Mouse (Mus musculus) intestine, embryonic 15.5 days (tissue): Measurements from ENCODE around the gene Tmprss12. TPM values are rescaled to one million over a fixed set of nuclear protein-coding genes. Genes with fewer than 3 reads are reported as not detected.
"Not testable (repeated sequence)": the region's sequence is repeated elsewhere in the genome, so short reads cannot be mapped to it uniquely, and the experiment has no call there.

Experiments used
- ATAC-seq: fragments of 200-750 bp; cut with Nextera tagmentation; 2 replicates; pipeline ENCODE4 v1.8.0; 2017; ENCODE audit warnings: moderate TSS enrichment, moderate library complexity
- H3K27ac ChIP-seq: fragments of 300-500 bp; sonication (generic); 2 replicates; pipeline ENCODE4 v1.5.1; 2015; ENCODE audit warnings: mild to moderate bottlenecking, inconsistent platforms
- H3K27me3 ChIP-seq: fragments of 300-500 bp; sonication (generic); replicated peaks from 2 replicates; pipeline ENCODE4 v1.6.1; 2015; ENCODE audit warnings: inconsistent platforms
- H3K36me3 ChIP-seq: fragments of 300-500 bp; sonication (generic); 2 replicates; pipeline ENCODE4 v1.6.1; 2015; ENCODE audit warnings: inconsistent platforms
- H3K4me1 ChIP-seq: fragments of 300-500 bp; sonication (generic); replicated peaks from 2 replicates; pipeline ENCODE4 v1.6.1; 2015; ENCODE audit warnings: inconsistent platforms
- H3K4me2 ChIP-seq: fragments of 300-500 bp; sonication (generic); replicated peaks from 2 replicates; pipeline ENCODE4 v1.6.1; 2015; ENCODE audit warnings: mild to moderate bottlenecking, inconsistent platforms
- H3K4me3 ChIP-seq: fragments of 300-500 bp; sonication (generic); replicated peaks from 2 replicates; pipeline ENCODE4 v1.5.1; 2015; ENCODE audit warnings: inconsistent platforms
- H3K9ac ChIP-seq: fragments of 300-500 bp; sonication (generic); 2 replicates; pipeline ENCODE4 v1.6.1; 2015; ENCODE audit warnings: inconsistent platforms
- H3K9me3 ChIP-seq: fragments of 300-500 bp; sonication (generic); 2 replicates; pipeline ENCODE4 v1.6.1; 2016; ENCODE audit warnings: inconsistent platforms
- WGBS: fragments of 180-500 bp; shearing (Covaris S2); methylation state at CpG from one replicate; pipeline ENCODE4 v1.1.7; 2015; 5-methylcytosine and 5-hydroxymethylcytosine counted together
- polyA plus RNA-seq: library from polyadenylated mRNA; unstranded; fragments of >200 nt; fragmentation: Nextera tagmentation; extraction: Ambion mirVana; gene quantifications from 2 replicates; pipeline ENCODE4 v1.2.1, GENCODE M21; 2015

Tmprss12 gene
- polyA plus RNA-seq, 1 experiment from 2014 or later, result not detected

DNA sequence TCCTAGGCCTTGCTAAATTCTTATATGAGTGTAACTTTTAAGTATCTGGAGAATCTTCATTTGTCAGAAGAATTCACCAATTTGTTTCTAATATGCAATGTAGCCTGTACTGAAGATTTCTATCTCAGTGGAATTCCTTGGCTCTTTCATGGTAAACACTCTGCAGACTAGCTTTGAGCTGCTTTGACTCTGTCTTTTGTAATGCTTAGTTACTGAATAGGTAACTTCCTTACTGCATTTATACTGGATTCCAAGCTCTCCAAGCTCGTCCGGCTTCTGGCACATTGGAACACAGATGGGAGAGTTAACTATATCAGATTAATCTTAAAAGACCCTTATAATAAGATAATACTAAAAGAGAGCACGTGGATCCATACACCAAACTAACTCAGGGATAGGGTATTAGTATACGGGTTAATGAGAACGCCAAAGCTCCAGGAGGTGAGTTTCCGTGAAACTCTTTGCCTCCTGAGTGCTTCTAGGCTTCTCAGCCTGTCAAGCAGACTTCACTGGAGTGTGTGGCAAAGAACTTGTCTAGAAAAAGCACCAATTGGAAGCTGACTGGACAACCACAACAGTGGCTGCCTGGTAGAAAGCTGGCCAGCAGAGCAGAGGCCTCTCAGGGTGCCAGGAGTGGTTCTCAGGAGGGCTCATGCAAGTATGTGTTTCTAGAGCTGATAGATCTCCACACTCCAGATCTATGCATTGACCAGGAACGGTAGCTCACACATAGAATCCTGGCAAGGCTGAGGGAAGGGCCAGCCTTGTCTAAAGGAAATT lies 21.8 kb upstream of the Tmprss12 start:
- Histone ChIP-seq H3K9ac (no peak overlapping the region), H3K9me3 (no peaks in the 10 kb centered on the region), H3K27ac (no peak overlapping the region), H3K4me2 (no peak overlapping the region), H3K4me1 (no peaks in the 10 kb centered on the region), H3K4me3 (no peak overlapping the region), H3K27me3 (no peaks in the 10 kb centered on the region), H3K36me3 (peaks cover 42% of the 10 kb centered on the region)
- 95% methylated on average over 7 of the region's 7 CpGs for WGBS
- no peak for ATAC-seq

- not testable (repeated sequence) for ATAC-seq, H3K9me3 ChIP-seq, H3K27me3 ChIP-seq, H3K4me3 ChIP-seq, H3K4me2 ChIP-seq, H3K27ac ChIP-seq, H3K9ac ChIP-seq, H3K4me1 ChIP-seq
- H3K36me3 ChIP-seq, result peaks cover 28% of the 10 kb centered on the region
- 86% methylated on average over 7 of the region's 7 CpGs for WGBS
These were observed 20.3 kb upstream of the Tmprss12 start for GRCm38 (mm10) chr15:100260351-100260750.

- Histone ChIP-seq H3K4me1 (no peaks in the 10 kb centered on the region), H3K4me2 (no peak overlapping the region), H3K27me3 (no peaks in the 10 kb centered on the region), H3K27ac (no peak overlapping the region), H3K36me3 (0 out of 2 replicates have a peak, but pooled peaks cover 8% of the 10 kb centered on the region), H3K9me3 (no peaks in the 10 kb centered on the region), H3K4me3 (no peak overlapping the region), H3K9ac (no peak overlapping the region)
- no peak for ATAC-seq
- 29% methylated on average over 4 of the region's 4 CpGs for WGBS
These were observed 17.3 kb upstream of the Tmprss12 start for GRCm38 (mm10) chr15:100263246-100263905.

DNA sequence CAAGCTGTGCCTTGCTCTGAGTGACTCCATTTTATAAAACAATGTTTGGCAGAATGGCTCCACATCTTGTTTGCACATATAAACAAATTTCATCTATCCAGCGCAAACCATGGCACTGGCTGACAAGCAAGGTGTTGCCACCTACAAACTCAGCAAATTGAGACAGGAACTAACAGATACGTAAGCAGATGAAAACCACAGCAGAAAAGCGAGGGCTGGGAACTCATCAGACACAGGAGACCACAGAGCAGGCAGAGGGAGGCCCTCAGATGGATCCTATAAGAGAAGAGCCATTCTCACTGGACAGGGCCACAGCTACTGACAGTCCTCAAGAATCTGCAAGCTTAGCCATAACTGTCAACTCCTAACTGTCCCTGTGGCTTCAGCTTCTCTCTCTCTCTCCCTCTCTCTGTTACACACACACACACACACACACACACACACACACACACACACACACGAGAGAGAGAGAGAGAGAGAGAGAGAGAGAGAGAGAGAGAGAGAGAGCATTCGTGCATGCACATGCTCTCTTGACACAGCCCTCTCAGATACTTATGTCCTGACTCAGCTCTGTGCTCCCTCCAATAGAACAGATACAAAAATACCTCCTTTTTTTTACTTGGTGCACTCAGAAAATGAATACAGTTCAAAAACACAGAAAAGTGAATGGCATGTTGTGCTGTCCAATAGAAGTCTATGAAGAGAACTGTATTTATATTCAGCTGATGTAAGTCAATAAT lies 14.9 kb upstream of the Tmprss12 start:
- no peak overlapping the region for H3K9ac ChIP-seq
- 0 out of 2 replicates have a peak, but pooled peaks cover 5% of the 10 kb centered on the region for H3K36me3 ChIP-seq
- no peaks in the 10 kb centered on the region for H3K27me3 ChIP-seq
- 77% methylated on average over 4 of the region's 5 CpGs for WGBS
- H3K4me2 ChIP-seq, result no peak overlapping the region
- ATAC-seq, result no peak
- H3K9me3 ChIP-seq, result no peaks in the 10 kb centered on the region
- no peak overlapping the region for H3K27ac ChIP-seq
- no peaks in the 10 kb centered on the region for H3K4me1 ChIP-seq
- no peak overlapping the region for H3K4me3 ChIP-seq

GRCm38 (mm10) chr15:100268916-100269315 lies 11.7 kb upstream of the Tmprss12 start:
- Histone ChIP-seq H3K4me2 (no peak overlapping the region), H3K9me3 (no peaks in the 10 kb centered on the region)
- WGBS, result 80% methylated on average over 2 of the region's 2 CpGs

DNA sequence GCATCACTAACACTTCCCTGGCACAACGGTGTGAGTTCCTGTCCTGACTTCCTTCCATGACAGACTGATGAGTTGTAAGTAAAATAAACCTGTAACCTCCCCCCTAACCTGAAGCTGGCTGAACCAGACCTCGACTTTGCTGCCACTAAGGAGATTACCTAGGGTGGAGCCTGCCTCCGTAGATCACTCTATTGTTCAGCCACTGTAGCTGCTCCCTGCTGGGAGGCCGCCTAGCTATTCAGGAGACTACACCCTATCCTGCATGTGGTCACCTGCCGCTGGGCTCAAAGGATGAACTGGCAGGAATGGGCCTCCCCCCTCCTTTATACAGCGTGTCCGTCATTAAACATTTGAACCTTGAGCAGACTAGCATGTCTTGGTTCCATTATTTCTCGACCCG lies 10.9 kb upstream of the Tmprss12 start:
- no peak for ATAC-seq
- Histone ChIP-seq H3K27ac (no peak overlapping the region), H3K4me1 (no peaks in the 10 kb centered on the region), H3K9me3 (no peaks in the 10 kb centered on the region), H3K9ac (no peak overlapping the region), H3K27me3 (no peaks in the 10 kb centered on the region), H3K4me3 (no peak overlapping the region), H3K4me2 (0 out of 2 replicates have a peak overlapping the region, but pooled peaks have one; percentile 3), H3K36me3 (no peaks in the 10 kb centered on the region)
- WGBS, result 30% methylated on average over 9 of the region's 9 CpGs

More at GRCm38 (mm10) chr15:100268916-100269315, 11.7 kb upstream of the Tmprss12 start:
- ATAC-seq, result no peak
- Histone ChIP-seq H3K4me3 (no peak overlapping the region), H3K36me3 (no peaks in the 10 kb centered on the region), H3K4me1 (no peaks in the 10 kb centered on the region), H3K27ac (no peak overlapping the region), H3K9ac (no peak overlapping the region), H3K27me3 (no peaks in the 10 kb centered on the region)

DNA sequence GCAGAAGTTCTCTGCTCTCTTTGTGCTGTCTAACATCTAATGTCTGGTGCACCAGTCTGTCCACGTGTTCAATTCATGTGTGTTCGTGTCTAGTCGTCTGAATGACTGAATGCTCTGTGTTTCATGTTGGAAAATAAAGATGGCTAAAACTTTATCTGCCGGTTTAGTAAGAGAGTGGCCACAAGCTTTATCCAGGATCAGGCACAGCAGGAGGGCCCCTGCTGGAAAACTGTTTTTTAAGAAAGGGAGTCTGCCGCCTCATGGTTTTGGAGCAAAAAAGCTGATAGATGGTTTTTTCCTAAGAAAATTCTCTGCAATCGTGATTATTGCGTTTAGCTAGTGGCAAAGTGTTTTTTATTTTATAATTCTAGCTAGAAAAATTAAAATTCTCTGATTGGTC lies 10.0 kb upstream of the Tmprss12 start:
- not testable (repeated sequence) for H3K27me3 ChIP-seq, H3K4me2 ChIP-seq, H3K36me3 ChIP-seq, H3K27ac ChIP-seq, H3K9me3 ChIP-seq, H3K4me3 ChIP-seq, ATAC-seq, H3K9ac ChIP-seq, H3K4me1 ChIP-seq
- 42% methylated on average over 7 of the region's 7 CpGs for WGBS

GRCm38 (mm10) chr15:100271411-100271810 lies 9.2 kb upstream of the Tmprss12 start:
- no peaks in the 10 kb centered on the region for H3K36me3 ChIP-seq
- no peak overlapping the region for H3K4me2 ChIP-seq
- no peak overlapping the region for H3K9ac ChIP-seq
- H3K9me3 ChIP-seq, result no peaks in the 10 kb centered on the region
- WGBS, result 71% methylated on average over 14 of the region's 14 CpGs
- H3K27me3 ChIP-seq, result no peaks in the 10 kb centered on the region
- H3K4me1 ChIP-seq, result no peaks in the 10 kb centered on the region
- no peak overlapping the region for H3K27ac ChIP-seq
- no peak overlapping the region for H3K4me3 ChIP-seq
- no peak for ATAC-seq

GRCm38 (mm10) chr15:100273791-100274308 lies 6.8 kb upstream of the Tmprss12 start:
- ATAC-seq, H3K36me3 ChIP-seq, H3K4me1 ChIP-seq, H3K4me3 ChIP-seq, H3K27ac ChIP-seq, H3K9me3 ChIP-seq, H3K4me2 ChIP-seq, H3K9ac ChIP-seq, H3K27me3 ChIP-seq: not testable (repeated sequence)
- 94% methylated on average over 4 of the region's 4 CpGs for WGBS

DNA sequence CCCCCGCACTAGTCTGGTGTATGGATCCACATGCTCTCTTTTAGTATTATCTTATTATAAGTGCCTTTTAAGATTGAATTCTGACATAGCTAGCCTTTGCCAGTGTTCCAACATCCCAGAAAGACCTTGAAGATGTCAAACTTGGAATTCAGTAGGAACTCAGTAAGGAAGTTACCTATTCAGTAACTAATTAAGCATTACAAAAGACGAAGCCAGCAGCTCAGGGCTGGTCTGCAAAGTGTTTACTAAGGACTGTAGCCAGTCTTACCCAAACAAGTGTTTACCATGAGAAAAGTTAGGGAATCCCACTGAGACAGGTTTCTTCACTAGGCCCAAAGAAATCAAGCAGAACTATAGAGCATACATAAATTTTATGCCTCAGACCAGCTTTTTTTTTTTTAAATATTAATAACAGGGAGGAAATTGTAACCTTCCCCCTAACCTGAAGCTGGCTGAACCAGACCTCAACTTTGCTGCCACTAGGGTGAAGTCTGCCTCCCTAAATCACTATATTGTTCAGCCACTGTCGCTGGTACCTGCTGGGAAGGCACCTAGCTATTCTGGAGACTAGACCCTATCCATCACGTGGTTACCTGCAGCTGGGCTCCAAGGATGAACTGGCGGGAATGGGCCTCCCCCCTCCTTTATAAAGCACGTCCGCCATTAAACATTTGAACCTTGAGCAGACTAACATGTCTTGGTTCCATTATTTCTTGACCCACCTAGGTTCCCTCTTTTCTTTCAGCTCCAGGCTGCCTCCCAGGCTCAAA lies 5.7 kb upstream of the Tmprss12 start:
- Histone ChIP-seq H3K4me3 (no peak overlapping the region), H3K4me1 (no peaks in the 10 kb centered on the region), H3K4me2 (no peak overlapping the region), H3K36me3 (no peaks in the 10 kb centered on the region), H3K27ac (no peak overlapping the region), H3K9me3 (no peaks in the 10 kb centered on the region), H3K27me3 (no peaks in the 10 kb centered on the region), H3K9ac (no peak overlapping the region)
- no peak for ATAC-seq
- 88% methylated on average over 7 of the region's 7 CpGs for WGBS

DNA sequence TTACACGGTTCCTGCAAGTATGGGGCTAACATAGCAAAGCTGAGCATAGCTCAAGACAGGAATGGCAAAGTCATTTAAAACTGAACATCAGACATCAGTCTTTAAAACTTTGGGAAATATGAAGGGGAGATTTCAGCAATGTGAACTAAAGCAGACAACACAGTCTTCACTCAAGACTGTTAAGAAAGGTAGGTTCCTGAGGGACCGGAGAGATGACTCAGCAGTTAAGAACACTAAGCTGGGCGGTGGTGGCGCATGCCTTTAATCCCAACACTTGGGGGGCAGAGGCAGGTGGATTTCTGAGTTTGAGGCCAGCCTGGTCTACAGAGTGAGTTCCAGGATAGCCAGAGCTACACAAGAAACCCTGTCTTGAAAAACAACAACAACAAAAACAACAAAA lies 4.2 kb upstream of the Tmprss12 start:
- ATAC-seq, result no peak

DNA sequence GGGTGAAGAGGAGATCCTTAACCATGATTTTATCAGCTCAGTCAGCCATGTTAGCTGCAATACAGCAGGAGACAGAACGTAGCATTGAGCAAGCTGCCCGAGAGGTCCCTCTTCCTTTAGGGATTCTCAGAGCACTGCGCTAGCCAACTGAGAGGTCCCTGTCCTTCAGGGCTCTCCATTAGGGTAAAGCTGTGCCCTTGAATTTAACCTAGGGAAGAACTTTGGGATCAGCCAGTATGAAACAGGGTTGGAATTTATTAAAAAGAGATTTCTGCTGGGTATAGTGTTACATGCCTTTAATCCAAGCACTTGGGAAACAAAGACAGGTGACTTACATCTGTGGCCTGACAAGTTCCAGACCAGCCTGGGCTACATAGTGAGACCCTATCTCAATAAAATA lies 3.1 kb upstream of the Tmprss12 start:
- Histone ChIP-seq H3K4me3 (no peak overlapping the region), H3K27me3 (no peaks in the 10 kb centered on the region), H3K4me1 (no peaks in the 10 kb centered on the region), H3K4me2 (no peak overlapping the region), H3K9me3 (no peaks in the 10 kb centered on the region), H3K36me3 (no peaks in the 10 kb centered on the region), H3K9ac (no peak overlapping the region), H3K27ac (no peak overlapping the region)
- ATAC-seq, result no peak
- 82% methylated on average over 3 of the region's 3 CpGs for WGBS

More for the DNA sequence above, 4.2 kb upstream of the Tmprss12 start:
- no peaks in the 10 kb centered on the region for H3K27me3 ChIP-seq
- no peak overlapping the region for H3K9ac ChIP-seq
- no peaks in the 10 kb centered on the region for H3K9me3 ChIP-seq
- H3K4me3 ChIP-seq, result no peak overlapping the region
- 95% methylated on average over 4 of the region's 4 CpGs for WGBS
- H3K27ac ChIP-seq, result no peak overlapping the region
- no peaks in the 10 kb centered on the region for H3K36me3 ChIP-seq
- H3K4me1 ChIP-seq, result no peaks in the 10 kb centered on the region
- no peak overlapping the region for H3K4me2 ChIP-seq
